Mouse (Mus musculus): Measurements from ENCODE around the gene Arfip1. TPM values are rescaled to one million over a fixed set of nuclear protein-coding genes. Genes with fewer than 3 reads are reported as not detected.

Gene Arfip1
- polyA plus RNA-seq, 1 experiment: 16.6 TPM

- Histone ChIP-seq H3K36me3 (ENCODE audit: control insufficient read depth, insufficient read depth) (no peaks in the 10 kb centered on the region), H3K79me3 (ENCODE audit: low read depth) (no peaks in the 10 kb centered on the region), H3K79me2 (ENCODE audit: control insufficient read depth, insufficient read depth) (no peaks in the 10 kb centered on the region), H3ac (ENCODE audit: control insufficient read depth, insufficient read length, low read depth) (no peak overlapping the region), H3K4me3 (ENCODE audit: insufficient read depth, poor library complexity, severe bottlenecking) (no peak overlapping the region), H3K27me3 (ENCODE audit: control insufficient read depth, insufficient read depth, insufficient read length) (no peaks in the 10 kb centered on the region)
- no peak for TF ChIP-seq CEBPB (IDR thresholded peaks at IDR 0.05; ENCODE audit: low read depth)
- no peak for TF ChIP-seq FOSL1 (IDR thresholded peaks at IDR 0.05; ENCODE audit: insufficient read depth, low read length, poor library complexity, severe bottlenecking)
- no peak for TF ChIP-seq MYOD1 (IDR thresholded peaks at IDR 0.05; ENCODE audit: control insufficient read depth, insufficient read length, low read depth)
- no peak for TF ChIP-seq MYOG (IDR thresholded peaks at IDR 0.05; ENCODE audit: control insufficient read depth, extremely low read depth, insufficient read length)
- no peak for TF ChIP-seq USF1 (IDR thresholded peaks at IDR 0.05; ENCODE audit: low read depth)
- TF ChIP-seq CTCF (IDR thresholded peaks at IDR 0.05; ENCODE audit: control insufficient read depth, insufficient read depth, insufficient read length): no peak
These were observed 36.2 kb upstream of the Arfip1 start for GRCm38 (mm10) chr3:84618627-84619026.

GRCm38 (mm10) chr3:84615856-84616225 lies 33.4 kb upstream of the Arfip1 start:
- Histone ChIP-seq H3K4me3 (ENCODE audit: insufficient read depth, poor library complexity, severe bottlenecking) (no peak overlapping the region), H3K79me2 (ENCODE audit: control insufficient read depth, insufficient read depth) (no peaks in the 10 kb centered on the region), H3K79me3 (ENCODE audit: low read depth) (no peaks in the 10 kb centered on the region), H3K36me3 (ENCODE audit: control insufficient read depth, insufficient read depth) (no peaks in the 10 kb centered on the region), H3ac (ENCODE audit: control insufficient read depth, insufficient read length, low read depth) (no peak overlapping the region), H3K27me3 (ENCODE audit: control insufficient read depth, insufficient read depth, insufficient read length) (no peaks in the 10 kb centered on the region)
- TF ChIP-seq USF1 (IDR thresholded peaks at IDR 0.05; ENCODE audit: low read depth): no peak

GRCm38 (mm10) chr3:84615050-84615855 lies 32.8 kb upstream of the Arfip1 start:
- H3ac ChIP-seq (ENCODE audit: control insufficient read depth, insufficient read length, low read depth): no peak overlapping the region
- H3K79me2 ChIP-seq (ENCODE audit: control insufficient read depth, insufficient read depth): no peaks in the 10 kb centered on the region
- H3K79me3 ChIP-seq (ENCODE audit: low read depth): no peaks in the 10 kb centered on the region
- H3K4me3 ChIP-seq (ENCODE audit: insufficient read depth, poor library complexity, severe bottlenecking): no peak overlapping the region
- TF ChIP-seq USF1 (IDR thresholded peaks at IDR 0.05; ENCODE audit: low read depth): no peak
- TF ChIP-seq CTCF (IDR thresholded peaks at IDR 0.05; ENCODE audit: control insufficient read depth, insufficient read depth, insufficient read length): peak; percentile 4
- no peaks in the 10 kb centered on the region for H3K27me3 ChIP-seq (ENCODE audit: control insufficient read depth, insufficient read depth, insufficient read length)
- no peaks in the 10 kb centered on the region for H3K36me3 ChIP-seq (ENCODE audit: control insufficient read depth, insufficient read depth)

- H3K4me3 ChIP-seq (ENCODE audit: insufficient read depth, poor library complexity, severe bottlenecking): no peak overlapping the region
- TF ChIP-seq CTCF (IDR thresholded peaks at IDR 0.05; ENCODE audit: control insufficient read depth, insufficient read depth, insufficient read length) (no peak), MYOD1 (IDR thresholded peaks at IDR 0.05; ENCODE audit: control insufficient read depth, insufficient read length, low read depth) (no peak), MYOG (IDR thresholded peaks at IDR 0.05; ENCODE audit: control insufficient read depth, extremely low read depth, insufficient read length) (no peak), MAX (IDR thresholded peaks at IDR 0.05) (no peak), USF1 (IDR thresholded peaks at IDR 0.05; ENCODE audit: low read depth) (no peak), CEBPB (IDR thresholded peaks at IDR 0.05; ENCODE audit: low read depth) (no peak), FOSL1 (IDR thresholded peaks at IDR 0.05; ENCODE audit: insufficient read depth, low read length, poor library complexity, severe bottlenecking) (no peak)
- no peaks in the 10 kb centered on the region for H3K79me2 ChIP-seq (ENCODE audit: control insufficient read depth, insufficient read depth)
- H3K79me3 ChIP-seq (ENCODE audit: low read depth): no peaks in the 10 kb centered on the region
- H3K27me3 ChIP-seq (ENCODE audit: control insufficient read depth, insufficient read depth, insufficient read length): no peaks in the 10 kb centered on the region
- H3K36me3 ChIP-seq (ENCODE audit: control insufficient read depth, insufficient read depth): no peaks in the 10 kb centered on the region
- no peak overlapping the region for H3ac ChIP-seq (ENCODE audit: control insufficient read depth, insufficient read length, low read depth)
These were observed 27.8 kb upstream of the Arfip1 start for GRCm38 (mm10) chr3:84610183-84610710.

GRCm38 (mm10) chr3:84603212-84603611 lies 20.8 kb upstream of the Arfip1 start:
- TF ChIP-seq CTCF (IDR thresholded peaks at IDR 0.05; ENCODE audit: control insufficient read depth, insufficient read depth, insufficient read length) (no peak), MYOG (IDR thresholded peaks at IDR 0.05; ENCODE audit: control insufficient read depth, extremely low read depth, insufficient read length) (no peak), MYOD1 (IDR thresholded peaks at IDR 0.05; ENCODE audit: control insufficient read depth, insufficient read length, low read depth) (no peak), USF1 (IDR thresholded peaks at IDR 0.05; ENCODE audit: low read depth) (no peak), MAX (IDR thresholded peaks at IDR 0.05) (no peak), CEBPB (IDR thresholded peaks at IDR 0.05; ENCODE audit: low read depth) (no peak), FOSL1 (IDR thresholded peaks at IDR 0.05; ENCODE audit: insufficient read depth, low read length, poor library complexity, severe bottlenecking) (no peak)
- Histone ChIP-seq H3K36me3 (ENCODE audit: control insufficient read depth, insufficient read depth) (no peaks in the 10 kb centered on the region), H3ac (ENCODE audit: control insufficient read depth, insufficient read length, low read depth) (no peak overlapping the region), H3K4me3 (ENCODE audit: insufficient read depth, poor library complexity, severe bottlenecking) (no peak overlapping the region), H3K79me2 (ENCODE audit: control insufficient read depth, insufficient read depth) (no peaks in the 10 kb centered on the region), H3K79me3 (ENCODE audit: low read depth) (no peaks in the 10 kb centered on the region), H3K27me3 (ENCODE audit: control insufficient read depth, insufficient read depth, insufficient read length) (no peaks in the 10 kb centered on the region)

- H3K36me3 ChIP-seq (ENCODE audit: control insufficient read depth, insufficient read depth): no peaks in the 10 kb centered on the region
- no peaks in the 10 kb centered on the region for H3K79me2 ChIP-seq (ENCODE audit: control insufficient read depth, insufficient read depth)
- H3ac ChIP-seq (ENCODE audit: control insufficient read depth, insufficient read length, low read depth): no peak overlapping the region
- no peak overlapping the region for H3K4me3 ChIP-seq (ENCODE audit: insufficient read depth, poor library complexity, severe bottlenecking)
- TF ChIP-seq CEBPB (IDR thresholded peaks at IDR 0.05; ENCODE audit: low read depth) (peak; percentile 60), MAX (IDR thresholded peaks at IDR 0.05) (no peak)
- no peaks in the 10 kb centered on the region for H3K27me3 ChIP-seq (ENCODE audit: control insufficient read depth, insufficient read depth, insufficient read length)
- H3K79me3 ChIP-seq (ENCODE audit: low read depth): no peaks in the 10 kb centered on the region
These were observed 20.3 kb upstream of the Arfip1 start for GRCm38 (mm10) chr3:84602759-84603158.

Data from C2C12 (cell line).